Mouse (Mus musculus) frontal cortex, postnatal 10 days (tissue): ENCODE results near the gene Rpl39.

ENCODE experiments used
- DNase-seq, 2 experiments: peaks; one replicate each; pipeline ENCODE4 v3.0.0; 2022; ENCODE audit warnings: low spot score in 2 of 2, mixed read lengths in 1 of 2

Rpl39 gene

GRCm38 (mm10) chrX:37067299-37067698, 17.9 kb downstream of the Rpl39 start:
- no peak for DNase-seq

GRCm38 (mm10) chrX:37063902-37064301, 21.3 kb downstream of the Rpl39 start:
- no peak for DNase-seq

GRCm38 (mm10) chrX:37048890-37049823, 36.0 kb downstream of the Rpl39 start:
- DNase-seq, result no peak

- no peak for DNase-seq
These were observed 36.9 kb downstream of the Rpl39 start, which contains the start of gene Sowahd for GRCm38 (mm10) chrX:37048066-37048889. TSS of gene Sowahd (plus strand) at chrX:37048845.

GRCm38 (mm10) chrX:37042726-37043125, 42.5 kb downstream of the Rpl39 start:
- peak in 1 of 2 experiments; percentile 52 for DNase-seq
